Mouse (Mus musculus): Measurements from ENCODE around the gene Arhgef7.

Arhgef7 gene

DNA sequence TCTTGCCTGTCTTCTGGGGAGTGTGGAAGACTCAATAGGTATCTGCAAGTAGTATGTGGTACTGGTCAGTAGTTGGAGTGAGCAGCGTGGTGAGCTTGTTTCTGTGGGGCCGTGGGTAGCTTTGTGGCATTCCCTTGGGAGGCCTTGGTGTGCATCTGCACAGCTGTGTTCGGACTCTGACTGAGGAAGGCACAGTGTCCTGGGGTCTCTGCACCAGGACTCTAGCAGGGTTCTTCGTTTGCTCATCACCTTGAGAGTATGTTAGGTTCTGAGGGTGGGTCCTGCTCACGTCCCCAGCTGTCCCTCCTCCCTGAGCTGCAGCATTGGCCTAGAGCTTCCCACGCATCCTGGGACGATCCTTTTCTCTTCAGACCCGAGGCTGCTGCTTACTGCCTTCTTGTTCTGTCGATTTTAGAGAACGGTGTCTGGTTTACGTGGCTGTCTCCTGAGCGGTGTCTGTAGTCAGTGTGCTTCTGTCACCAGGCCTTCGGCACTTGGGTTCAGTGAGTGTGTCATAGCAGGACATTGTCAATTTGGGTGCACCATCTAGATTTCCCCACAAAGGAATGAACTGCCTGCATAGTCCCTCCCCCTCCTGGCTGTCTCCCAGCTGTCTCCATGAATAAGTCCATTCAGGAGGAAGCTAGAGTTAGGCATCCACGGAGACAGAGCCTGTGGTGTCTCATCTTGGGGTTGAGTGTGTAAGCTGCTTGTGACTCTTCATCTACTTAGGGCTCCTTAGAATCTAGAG lies 70.4 kb downstream of the Arhgef7 start:
- no peak for DNase-seq (ENCODE audit: low spot score)

DNA sequence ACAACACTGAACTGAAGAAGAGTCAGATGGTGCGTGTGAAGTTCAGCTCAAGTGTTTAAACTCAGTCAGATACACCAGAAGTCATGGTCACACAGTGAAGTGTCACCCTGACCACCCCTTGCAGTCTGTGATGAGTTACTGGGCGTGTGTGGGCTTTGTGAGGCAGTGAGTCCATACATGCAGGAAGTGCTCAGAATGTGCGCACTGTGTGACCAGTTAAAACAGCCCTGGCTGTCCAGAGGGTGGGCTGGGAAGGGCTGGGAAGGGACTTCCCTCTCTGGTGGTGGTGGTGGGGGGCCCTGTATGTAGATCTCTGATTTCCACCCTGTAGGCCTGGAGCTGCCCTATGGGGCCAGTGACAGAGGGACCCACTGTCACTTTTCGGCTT lies 71.0 kb downstream of the Arhgef7 start:
- no peak for DNase-seq (ENCODE audit: low spot score)

DNA sequence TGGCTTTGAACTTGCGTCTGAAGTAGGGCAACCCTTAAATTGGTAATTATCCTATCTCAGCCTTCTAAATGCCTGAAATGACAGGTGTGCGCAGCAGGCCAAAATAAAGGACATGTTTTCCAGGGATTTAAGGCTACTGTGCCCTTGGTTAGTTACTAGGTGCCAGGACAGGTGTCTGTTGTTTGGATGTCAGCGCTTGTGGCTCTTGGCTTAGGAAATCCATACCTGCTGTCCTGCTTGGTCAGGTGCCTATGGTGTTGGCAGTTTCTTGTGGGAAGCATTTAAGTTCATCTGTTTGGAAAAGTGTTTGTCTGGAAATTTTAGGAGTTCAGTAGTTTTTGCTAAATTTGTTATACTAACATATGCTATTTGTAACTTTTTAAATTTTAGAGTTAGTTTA lies 71.6 kb downstream of the Arhgef7 start:
- no peak for DNase-seq (ENCODE audit: low spot score)

DNA sequence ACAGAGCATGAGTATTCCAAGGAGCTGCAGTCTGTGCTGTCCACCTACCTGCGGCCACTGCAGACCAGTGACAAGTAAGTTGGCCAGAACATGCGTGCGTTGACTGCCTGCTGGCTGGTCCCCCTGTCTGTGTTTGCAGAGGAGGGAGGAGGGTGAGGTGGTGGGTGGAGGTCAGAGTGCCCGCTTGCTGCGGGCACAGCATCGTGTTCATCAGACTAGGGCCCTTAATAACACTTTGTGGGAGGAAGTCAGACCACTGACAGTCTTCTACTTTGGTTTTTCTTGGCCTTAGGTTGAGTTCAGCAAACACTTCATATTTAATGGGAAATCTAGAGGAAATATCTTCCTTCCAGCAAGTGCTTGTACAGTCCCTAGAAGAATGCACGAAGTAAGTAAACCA lies 73.0 kb downstream of the Arhgef7 start:
- no peak for DNase-seq (ENCODE audit: low spot score)

DNA sequence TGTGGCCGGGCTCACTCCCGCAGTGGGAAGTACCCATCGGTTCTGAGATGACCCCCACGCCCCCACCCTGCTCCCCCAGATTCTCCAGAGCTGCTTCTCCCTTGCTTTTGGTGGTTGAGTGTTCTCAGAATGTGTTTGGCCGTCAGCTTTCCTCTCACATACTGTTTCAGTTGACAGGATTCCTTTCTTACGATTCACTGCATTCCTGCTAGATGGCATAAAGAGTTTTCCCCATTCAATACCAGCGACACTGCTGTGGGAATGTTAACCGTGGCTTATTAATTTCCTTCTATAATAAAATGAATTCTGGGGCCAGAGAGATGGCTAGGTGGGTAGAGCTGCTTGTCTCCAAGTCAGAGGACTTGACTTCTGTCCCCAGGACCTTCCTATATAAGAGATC lies 74.0 kb downstream of the Arhgef7 start:
- DNase-seq (ENCODE audit: low spot score): no peak

DNA sequence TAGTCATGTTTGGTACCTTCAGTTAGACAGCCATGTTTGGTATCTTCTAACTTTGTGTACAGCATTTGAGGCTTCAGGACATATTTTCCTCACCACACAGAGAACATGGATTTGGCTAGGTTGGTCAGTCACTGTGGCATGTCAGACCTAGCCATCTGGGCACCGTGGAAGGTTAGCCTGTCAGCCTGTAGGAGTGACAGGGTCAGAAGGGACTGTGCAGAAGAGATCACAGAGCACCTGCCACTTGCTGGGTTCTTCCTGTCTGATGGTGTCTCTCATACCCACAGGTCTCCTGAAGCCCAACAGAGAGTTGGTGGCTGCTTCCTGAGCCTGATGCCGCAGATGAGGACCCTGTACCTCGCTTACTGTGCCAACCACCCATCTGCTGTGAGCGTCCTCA lies 77.4 kb downstream of the Arhgef7 start:
- no peak for DNase-seq (ENCODE audit: low spot score)

DNA sequence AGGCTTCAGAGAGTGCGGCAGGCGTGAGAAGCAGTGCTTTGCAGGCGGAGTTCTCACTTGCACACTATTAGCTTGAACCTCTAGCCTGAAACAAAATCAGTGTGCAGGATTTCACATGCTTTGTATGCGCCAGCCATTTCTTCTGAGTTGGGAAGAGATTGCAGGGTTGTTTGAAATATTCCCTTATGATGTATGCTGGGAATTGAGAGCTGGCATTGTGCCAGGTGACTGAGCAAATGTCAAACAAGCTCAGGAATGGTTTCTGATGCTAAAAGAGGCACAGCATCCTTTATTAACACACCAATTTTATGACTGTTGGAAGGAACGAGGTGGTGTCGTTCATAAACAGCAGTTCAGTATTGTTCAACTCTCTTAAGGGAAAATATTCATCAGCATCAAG lies 78.7 kb downstream of the Arhgef7 start:
- DNase-seq (ENCODE audit: low spot score): no peak

DNA sequence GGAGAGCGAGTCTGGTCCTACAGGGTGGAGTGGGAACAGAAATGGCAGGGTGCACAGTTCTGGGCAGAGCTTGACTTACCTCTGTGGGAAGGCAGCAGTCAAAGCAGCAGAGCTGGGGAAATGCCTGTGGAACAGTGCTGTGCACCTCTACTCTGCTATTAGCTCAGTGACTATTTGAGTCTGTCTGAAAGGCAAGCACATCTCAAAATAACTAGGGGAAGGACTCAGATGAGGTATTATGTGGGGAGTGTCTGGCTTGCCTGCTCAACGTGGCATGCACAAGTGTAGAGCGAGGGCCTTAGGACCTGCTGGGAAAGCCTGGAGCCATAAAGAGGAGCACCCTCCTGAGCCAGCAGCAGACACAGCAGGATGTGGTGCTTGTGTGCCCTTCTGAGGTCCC lies 79.8 kb downstream of the Arhgef7 start:
- no peak for DNase-seq (ENCODE audit: low spot score)

DNA sequence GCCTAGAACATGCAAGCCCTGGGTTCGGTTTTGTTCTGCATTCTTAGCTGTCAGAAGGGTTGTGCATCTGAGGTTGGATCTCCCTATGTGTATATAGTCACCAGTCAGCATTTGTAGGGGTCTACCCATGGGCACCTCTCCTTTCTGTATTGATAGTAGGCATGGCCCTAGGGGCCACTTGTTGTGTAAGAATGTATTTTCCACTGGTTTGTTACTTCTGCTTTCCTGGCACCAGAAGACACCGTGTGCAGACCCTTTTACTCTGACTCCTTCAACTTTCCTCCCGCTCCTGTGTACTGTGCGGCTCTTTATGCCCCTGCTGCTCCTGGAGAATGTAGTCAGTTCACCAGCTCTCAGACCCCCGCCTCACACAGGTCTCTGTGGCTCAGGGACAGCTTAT lies 80.5 kb downstream of the Arhgef7 start:
- no peak for DNase-seq (ENCODE audit: low spot score)

DNA sequence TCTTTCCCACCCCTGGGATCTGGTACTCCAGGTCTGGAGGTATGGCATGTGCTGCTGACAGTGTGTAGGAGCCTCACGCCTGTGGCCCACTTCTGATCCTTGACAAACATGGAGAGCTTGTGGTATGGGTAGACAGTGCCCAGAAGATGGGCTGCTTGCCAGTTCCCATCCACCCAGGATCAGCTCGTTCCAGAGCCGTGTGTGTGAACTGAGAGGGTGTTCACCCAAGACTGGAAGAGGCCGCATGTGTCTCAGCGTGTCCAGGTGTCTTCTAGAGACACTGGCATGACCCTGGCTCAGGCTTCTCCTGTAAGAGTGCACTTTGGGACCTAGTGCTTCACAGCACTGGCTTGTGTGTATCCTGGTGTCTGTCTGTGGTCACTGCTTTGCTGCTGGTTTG lies 82.9 kb downstream of the Arhgef7 start:
- no peak for DNase-seq (ENCODE audit: low spot score)

DNA sequence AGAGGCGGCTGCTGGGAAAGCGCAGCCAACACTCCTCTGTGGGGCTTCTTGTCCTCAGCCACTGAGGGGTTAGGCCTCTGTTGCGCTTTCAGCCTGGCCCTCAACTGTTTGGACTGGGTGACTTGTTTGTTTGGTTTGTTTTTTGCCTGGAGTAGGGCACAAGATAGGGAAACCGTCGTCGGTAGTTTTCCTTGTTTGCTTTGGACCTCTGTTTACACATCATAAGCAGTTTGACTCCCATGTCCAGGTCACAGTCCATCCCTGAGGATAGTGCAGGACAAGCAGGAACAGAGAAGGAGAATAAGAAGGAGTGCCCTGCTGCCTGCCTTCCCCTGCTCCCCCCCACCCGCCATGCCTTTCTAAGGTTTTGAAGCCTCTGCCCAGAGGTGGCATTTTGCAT lies 86.3 kb downstream of the Arhgef7 start:
- no peak for DNase-seq (ENCODE audit: low spot score)

DNA sequence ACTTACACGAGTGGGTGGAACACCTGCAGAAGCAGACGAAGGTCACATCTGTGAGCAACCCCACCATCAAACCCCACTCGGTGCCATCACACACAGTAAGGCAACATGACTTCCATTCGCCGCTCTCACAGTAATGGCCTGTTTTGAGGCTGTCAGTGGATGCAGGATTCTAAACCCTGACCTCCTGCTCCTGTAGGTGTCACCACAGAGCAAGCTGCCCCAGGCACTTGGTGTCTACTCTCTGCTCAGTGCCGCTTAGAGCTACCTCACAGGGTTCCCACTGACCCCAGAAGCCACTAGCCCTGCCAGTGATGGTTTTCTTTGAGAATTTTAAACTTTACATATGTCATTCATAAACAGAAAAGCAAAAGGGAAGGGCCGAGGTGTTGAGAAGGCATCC lies 87.7 kb downstream of the Arhgef7 start:
- no peak for DNase-seq (ENCODE audit: low spot score)

DNA sequence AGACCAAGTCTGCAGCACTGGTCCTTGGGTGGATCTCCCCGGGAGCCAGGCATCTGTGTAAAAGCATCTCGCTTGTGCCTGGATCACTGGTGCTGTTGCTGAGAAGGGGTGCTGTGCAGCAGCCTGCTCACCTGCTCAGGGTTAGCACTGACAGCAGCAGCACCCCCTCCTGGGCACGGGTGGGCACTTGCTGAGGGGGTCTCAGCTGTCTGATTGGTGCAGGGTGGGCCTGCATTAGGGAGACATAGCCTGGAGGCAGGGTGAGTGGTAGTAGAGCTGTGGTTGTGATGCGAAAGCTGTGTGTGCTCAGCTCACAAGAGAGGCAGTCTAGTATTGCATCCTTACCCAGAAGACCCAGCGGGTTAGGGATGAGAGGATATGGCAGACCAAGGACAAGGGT lies 92.6 kb downstream of the Arhgef7 start:
- no peak for DNase-seq (ENCODE audit: low spot score)

DNA sequence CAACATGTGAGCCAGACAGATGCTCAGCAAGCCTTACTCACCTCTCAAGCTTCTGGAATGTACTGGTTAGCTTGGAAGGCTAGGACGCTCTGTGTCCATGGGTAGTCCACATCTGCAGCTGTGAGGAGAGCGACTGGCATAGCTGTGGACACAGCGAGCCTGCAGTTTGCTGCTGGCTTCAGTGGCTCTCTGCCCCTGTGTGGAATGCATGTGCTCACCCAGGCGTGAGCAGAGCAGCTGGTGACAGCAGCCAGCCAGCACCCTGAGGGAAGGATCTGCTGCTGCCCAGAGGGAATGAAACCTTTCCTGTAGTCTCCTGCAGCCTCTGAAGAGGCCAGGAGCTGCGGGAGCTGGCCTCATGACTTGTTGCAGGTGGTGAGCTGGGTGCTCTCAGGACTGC lies 93.0 kb downstream of the Arhgef7 start:
- DNase-seq (ENCODE audit: low spot score): no peak

DNA sequence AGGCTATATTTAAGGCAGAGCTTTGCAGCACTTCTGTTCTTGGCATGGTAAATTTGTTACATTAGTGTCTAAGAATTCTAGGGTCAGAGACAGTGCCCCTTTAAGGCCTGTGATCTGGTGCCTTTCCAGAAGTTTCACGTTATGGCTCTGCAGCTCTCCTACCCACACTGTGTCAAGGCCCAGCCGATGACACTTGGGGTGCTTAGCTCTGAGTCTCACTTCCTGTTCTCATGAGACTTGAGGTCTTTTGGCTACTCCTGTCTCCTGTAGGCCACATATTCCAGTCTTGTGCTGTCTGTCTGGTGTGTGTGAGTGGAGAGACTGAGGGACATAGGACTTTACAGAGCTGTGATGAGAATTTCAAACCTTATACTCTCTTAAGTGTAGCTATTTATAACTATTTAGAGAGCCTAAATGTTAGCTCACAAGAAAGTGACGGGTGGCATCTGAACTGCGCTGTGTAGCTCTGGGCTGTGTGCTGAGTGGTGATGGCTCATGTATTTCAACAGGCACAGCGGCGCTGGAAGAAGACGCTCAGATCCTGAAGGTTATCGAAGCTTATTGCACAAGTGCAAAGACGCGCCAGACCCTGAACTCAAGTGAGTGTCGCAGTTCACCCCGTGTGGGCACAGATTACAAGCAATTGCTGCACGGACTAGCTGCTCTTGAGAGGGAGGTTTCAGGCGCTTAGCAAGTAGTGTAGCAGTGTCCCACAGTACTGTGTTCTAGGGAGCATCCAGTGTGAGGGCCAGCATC lies 94.1 kb downstream of the Arhgef7 start:
- DNase-seq (ENCODE audit: low spot score): no peak

DNA sequence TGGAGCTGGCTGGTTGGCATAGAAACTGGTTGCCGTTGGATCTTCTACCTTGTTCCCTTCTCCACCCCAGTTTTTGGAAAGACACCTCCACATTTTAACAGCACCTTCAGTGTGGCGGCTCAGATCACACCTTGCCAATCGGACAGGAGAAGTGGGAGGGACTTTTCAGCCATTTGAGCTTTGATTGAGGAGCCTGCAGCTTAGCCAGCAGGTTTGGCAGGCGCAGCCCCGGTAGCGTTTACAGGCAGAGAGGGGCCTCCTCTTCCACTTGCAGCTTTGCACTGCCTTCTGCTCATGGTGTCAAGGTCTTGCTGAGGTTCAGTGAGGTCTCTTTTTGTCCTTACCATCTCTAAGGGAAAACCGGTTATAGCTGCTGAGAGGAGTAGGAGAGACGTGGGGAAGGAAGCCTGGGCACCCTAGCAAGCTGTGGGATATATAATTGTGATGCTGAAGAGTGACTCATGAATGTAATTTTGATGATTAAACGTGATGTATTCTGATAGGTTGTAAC lies 95.1 kb downstream of the Arhgef7 start:
- DNase-seq (ENCODE audit: low spot score): no peak

DNA sequence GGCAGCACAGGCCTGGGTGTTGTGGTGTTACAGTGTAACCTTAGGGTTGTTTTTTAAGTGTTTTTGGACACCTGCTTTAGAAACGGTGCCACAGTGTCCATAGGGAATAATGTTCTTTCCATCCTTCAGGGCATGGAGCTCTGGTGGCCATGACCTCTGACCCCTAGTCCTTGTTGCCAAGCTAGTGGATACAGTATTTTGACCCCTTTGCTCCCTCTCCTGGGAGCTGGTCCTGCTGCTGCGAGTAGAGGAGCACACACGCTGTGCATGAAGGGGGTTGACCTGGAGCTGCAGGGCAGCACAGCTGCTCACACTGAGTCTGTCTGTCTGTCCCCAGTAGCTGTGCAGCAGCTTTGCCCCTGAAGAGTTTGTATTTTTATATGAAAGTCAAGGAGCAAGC lies 98.2 kb downstream of the Arhgef7 start:
- DNase-seq (ENCODE audit: low spot score): no peak

DNA sequence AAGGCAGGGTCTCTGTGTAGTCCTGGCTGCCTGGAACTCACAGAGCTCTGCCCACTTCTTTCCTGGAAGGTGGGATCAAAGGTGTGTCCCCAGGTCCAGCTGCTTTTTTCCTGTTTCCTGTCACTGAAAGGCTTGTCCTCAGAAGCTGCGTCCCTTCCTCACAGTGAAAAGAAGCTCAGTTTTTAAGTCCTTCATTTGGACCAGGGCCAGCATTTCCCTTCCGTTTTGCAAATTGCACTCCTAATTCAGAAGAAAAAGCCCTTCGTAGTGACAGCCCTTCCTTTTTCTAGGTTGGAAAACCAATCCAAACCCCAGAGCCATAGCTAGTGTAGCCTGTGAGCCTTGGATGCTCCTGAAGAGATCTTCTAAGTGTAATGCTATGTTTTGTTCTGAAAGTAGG lies 99.8 kb downstream of the Arhgef7 start:
- no peak for DNase-seq (ENCODE audit: low spot score)

DNA sequence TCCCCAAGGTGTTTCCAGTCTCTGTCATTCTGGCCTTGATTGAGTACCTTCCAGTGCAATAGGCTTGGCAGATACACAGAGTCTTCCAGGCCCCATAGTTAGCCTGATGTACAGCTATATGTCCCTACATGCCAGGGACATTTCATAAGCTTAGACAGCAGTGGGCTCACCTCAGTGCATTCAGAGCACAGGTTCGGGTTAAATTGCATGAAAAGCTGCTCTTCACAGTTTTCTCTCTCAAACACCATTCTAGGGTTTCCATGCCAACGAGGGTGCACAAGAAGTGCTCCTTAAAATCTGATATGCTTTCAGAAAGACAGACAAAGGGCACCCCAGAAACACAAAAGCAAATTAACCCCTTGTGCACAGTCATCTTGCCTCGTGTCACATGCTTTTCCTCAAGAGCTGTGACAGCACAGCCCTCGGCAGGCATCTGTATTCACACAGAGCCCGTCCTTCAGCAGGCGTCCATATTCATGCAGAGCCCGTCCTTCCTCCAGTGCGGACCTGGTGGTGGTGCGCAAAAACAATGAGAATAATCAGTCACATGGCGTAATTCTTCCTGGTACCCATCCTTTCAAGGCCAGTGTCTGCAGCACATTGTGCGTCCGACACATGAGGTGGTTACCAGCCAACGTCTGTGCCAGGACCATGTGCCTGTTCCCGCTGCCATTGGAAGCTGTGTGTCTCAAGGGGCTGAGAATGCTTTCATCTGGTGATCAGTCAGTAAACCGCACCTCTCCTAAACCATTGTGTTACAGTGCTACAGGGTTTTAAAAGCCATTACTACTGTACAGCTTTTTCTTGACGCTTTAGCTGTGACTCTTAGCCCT lies 102.9 kb downstream of the Arhgef7 start:
- DNase-seq (ENCODE audit: low spot score): no peak

DNA sequence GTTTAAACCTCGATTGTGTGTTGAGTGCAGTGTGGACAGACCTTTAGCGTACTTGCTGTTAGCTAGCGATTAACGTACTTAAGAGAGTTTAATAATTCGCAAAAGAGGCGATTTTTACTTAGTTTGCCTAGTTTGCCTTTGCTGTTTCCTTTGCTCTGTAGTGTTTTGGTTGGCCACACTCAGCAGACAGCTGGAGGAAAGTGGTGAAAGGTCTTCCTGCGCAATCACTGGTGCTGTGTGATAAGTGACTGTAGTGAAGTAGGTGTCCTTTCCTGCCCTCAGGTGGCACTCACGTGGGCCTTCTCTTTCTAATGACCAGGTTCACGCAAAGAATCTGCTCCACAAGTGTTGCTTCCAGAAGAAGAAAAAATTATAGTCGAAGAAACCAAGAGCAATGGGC lies 103.7 kb downstream of the Arhgef7 start:
- DNase-seq (ENCODE audit: low spot score): no peak

DNA sequence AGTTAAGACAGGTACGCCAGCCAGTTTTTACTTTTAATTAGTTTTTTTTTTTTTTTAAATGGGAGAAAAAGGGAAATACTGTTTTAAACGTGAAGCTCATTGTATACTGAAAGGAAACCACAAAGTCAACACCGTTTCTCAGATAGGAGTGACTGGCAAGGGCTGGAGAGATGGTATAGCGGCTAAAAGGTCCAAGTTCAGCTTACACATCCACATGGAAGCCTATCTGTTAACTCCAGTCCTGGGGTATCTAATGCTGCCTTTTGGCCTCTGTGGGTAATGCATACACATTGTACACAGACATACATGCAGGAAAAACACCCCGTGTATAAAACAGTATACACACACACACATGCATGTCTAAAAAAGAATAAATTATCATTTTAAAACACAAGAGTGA lies 104.4 kb downstream of the Arhgef7 start:
- DNase-seq (ENCODE audit: low spot score): no peak

DNA sequence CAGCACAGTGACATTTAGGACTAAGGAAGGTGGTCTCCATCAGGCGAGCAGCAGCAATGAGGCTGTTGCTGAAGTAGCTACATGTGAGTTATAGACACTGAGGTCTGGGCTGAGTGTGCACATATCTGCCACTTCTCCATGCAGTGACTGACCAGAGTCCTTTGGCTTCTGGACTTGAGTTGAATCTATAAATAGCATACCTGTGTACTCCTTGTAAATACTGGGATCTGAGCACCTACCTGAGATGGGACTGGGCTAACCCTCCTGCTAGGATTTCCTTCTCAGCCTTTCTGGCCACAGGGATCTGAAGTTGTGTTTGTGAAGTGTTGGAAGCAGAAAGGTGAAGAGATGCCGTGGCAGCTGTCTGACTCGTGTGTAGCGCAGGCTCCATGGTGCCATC lies 105.6 kb downstream of the Arhgef7 start:
- DNase-seq (ENCODE audit: low spot score): no peak

DNA sequence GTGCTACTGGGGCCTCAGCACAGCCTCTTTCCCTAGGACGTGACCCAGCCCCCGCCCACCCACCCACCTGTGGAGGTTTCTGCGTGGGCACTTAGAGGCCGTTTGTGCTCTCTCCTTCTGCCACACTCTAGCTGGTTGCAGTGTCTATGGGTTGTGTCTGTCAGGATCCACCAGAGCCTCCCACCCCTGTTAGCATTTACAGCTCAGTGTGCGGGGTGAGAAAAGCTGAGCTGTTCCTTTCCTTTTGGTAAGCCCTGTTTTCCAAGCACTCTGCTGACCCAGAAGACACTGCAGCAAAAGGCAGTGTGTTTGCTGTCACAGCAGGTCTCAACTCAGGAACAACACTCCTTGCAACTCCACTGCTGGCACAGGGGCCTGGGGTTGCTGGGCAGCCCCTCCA lies 106.7 kb downstream of the Arhgef7 start:
- no peak for DNase-seq (ENCODE audit: low spot score)

Measured in T-cell, adult 2 months (primary cell).